Mouse (Mus musculus) inflammation-experienced regulatory T-cells (primary cell): ENCODE data around the gene Rnf39. TPM values are rescaled to one million over a fixed set of nuclear protein-coding genes. Genes with fewer than 3 reads are reported as not detected.

Experiments used
- polyA plus RNA-seq, 2 experiments: library from polyadenylated mRNA; unstranded; fragments of 100-300 nt; shearing (Covaris generic); gene quantifications; one replicate each; pipeline ENCODE4 v1.2.1; 2017

Gene Rnf39
- polyA plus RNA-seq = under 1 TPM; 0.17 to 0.95 TPM

DNA sequence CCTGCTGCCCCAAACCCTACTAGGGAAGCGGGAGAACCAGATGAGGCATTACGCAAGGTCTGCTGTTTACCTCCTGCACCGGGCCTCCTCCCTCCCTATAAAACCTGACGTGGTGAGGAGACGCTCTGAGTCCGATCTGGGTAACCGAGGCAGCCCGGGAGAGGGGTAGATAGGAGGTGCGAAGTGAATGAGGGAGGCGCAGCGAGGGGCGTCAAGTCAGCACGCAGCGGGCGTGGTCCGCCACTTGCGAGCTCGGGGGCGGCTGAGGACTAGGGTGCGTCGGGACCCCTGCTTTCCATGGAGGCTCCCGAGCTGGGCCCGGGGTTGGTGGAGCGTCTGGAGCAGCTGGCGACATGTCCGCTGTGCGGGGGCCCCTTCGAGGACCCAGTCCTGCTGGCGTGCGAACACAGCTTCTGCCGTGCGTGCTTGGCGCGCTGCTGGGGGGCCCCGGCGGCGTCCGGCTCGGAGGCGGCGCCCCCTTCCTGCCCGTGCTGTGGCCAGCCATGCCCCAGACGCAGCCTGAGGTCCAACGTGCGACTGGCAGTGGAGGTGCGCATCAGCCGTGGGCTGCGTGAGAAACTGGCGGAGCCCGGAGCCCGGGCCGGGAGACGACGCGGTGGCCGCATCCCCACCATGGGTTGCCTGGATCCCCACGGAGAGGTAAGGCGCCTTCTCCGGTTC lies at the start of gene Rnf39:
Gene Rnf39, plus strand, starts transcription at position 128 of the 681 bp plus-strand sequence.

DNA sequence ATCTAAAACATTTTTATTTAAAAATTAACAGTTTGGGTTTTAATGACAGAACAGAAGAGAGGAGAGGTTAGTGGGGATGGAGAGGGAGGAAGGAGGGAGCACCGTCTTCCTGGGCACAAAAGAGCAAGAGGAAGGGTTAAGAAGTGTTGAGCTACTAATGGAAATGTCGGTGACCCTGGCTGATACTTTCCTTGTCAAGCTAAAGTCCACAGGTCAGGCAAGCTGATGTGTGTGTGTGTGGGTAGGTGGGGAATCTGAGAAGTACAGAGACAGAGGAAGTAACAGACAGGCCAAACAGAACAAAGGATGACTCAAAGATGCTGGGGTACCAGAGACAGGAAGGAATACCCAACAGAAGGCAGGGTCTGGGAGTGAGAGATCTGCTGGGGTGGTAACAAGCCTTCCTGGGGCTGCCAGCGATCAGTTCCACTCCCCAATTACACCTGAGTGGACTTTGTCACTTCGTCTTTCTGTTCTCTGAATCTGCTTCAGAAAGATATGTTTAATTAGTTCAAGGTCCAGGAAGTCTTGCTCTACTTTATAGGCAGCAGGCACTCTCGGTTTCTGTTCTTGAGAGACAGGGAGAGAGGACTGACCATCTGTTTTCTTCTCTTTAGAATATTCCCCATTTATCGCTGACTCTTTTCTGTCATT lies 45.0 kb upstream of the Rnf39 start, which contains the start of gene Trim31:
Gene Trim31, plus strand, starts transcription at position 567 of the 654 bp plus-strand sequence.

DNA sequence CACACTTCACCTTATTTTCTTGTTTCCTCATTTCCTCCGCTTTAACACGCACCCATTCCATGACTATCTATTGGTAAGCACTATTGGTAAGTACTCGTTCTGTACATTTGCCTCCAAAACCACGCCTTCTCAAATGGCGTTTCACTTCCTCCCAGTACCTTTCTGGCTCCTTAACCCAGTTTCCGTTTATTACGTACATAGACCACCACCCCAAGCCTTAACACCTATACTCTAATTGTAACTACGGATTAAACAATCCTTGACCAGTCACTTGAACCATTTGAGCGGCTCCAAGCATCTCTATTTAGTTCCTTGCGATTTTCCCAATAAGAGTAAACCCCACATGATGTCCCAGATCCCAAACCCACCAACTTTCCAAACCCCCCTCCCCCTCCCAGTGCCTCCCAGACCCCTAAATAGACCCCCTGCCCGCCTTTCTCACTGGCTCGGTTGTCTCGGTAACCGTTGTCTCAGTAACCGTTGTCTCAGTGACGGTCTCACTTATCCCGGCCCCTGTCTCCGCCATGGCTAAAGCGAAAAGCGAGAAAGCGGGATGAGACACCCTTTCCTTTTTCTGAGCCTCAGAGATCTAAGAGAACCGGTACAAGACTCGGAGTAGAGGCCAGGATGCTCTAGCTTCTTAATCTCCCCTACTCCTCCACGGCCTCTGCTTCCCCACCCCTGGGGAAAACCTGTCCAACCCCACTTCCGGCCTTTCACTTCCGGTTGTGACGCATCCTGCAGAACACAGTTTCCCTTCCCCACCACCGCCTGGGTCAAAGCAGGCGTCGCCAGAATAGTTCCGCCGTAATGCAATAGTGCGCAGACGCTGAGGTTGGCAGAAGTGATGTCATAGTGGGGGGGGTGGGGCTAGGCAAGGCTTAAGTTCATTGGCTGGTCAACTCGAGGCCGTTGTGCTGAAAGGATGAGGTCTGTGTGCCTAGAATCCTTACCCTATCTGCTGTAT lies 8.5 kb downstream of the Rnf39 start, which contains the start of gene Ppp1r11:
Gene Ppp1r11, minus strand, starts transcription at position 761 of the 967 bp plus-strand sequence.

DNA sequence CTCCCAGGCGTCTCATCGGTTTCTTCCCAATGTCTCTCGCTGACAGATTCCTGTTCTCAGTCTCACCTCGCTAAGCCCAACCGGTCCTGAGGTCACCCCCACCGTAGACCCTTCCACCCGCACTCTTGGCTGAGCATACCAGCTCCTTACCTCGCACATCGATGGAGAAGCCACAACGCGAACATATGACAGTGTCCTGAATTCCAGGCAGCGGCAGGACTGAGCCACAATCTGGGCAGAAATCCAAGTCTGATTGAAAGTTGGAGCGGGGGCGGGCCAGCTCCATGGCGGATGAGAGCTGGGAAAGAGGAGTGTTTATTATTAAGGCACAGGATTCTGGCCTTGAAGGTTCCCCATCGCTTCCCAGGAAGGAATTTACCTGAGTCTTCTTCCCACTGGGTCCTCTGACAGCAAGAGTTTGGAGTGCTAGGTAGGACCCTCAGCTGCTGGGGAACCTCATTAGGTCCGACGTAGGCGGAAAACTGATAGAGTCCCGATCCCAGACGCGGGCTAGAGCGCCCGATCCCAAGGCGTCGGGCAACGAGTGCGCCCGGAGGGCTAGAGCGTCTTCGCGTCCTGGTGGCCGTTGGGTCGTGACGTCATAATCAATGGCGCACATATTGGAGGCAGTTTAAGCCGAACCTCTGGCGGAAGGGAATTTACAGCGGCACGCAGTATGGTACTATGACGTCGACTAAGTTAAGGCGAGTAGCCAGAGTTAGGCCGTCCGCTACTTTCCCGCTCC lies 15.5 kb downstream of the Rnf39 start, which contains the start of the genes Znrd1 and Znrd1as:
Gene Znrd1, minus strand, starts transcription at position 561 of the 745 bp plus-strand sequence.
Gene Znrd1as, plus strand, starts transcription at position 594 of the 745 bp plus-strand sequence.

DNA sequence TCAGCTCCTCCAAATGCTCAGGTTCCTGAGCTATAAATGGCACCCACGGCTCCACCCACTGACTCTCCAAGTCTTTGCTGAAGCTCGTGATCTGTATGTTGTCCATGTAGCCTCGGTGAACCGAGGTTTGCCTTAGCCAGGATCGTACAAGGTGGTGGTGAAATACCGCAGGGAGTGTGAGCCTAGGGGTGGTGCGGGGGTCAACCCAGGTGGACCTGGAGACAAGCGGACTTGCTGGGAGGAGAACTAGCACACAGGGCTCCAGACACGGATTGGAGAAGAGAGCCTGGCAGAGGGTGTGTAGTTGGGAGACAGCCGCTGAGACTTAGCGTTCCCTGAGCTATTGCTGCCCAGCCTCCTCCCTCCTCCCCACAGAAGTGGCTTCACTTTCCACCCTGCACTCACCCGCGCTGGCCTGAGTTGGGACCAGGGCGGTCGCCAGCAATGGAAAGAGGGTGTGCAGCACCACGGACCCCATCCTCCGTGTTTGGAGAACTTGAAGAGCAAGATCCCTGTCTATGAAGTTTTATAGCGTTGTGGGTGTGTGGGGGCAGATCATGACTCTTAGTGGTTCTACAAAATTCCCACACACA lies 38.6 kb downstream of the Rnf39 start, which contains the start of gene 2410137M14Rik:
Gene 2410137M14Rik, minus strand, starts transcription at position 17 of the 593 bp plus-strand sequence.

DNA sequence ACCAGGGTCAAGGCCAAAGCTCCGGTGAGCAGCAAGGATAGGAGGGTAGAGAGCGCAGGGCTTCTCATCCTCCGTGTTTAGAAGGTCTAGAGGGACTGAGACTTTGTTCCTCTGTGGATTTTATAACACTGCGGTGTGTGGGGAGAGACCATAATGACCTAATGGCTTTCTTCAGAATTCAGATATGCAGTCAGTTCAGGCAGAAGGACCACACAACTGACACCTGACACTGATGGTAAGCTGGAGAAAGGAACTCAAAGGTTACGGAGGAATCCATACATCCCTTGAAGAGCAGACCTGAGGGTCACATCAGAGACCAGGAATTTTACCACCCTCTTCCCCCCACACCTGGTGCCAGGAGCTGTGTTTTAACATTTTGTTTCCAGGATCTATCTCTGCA lies 46.7 kb downstream of the Rnf39 start, which contains the start of gene H2-M5:
Gene H2-M5, minus strand, starts transcription at position 101 of the 400 bp plus-strand sequence.

Other genes starting within 250 kb of the Rnf39 start
- under 1 TPM; 0.11 to 0.29 TPM for gene H2-M10.5, start 170.0 kb upstream of the Rnf39 start, polyA plus RNA-seq
- not detected for gene H2-M10.6, start 130.7 kb upstream of the Rnf39 start, polyA plus RNA-seq
- gene Trim26, start 105.8 kb upstream of the Rnf39 start, polyA plus RNA-seq = 100 to 1,000 TPM; 137 to 139 TPM
- gene Trim15, start 75.7 kb upstream of the Rnf39 start, polyA plus RNA-seq = under 1 TPM; 0.17 to 0.28 TPM
- gene Trim10, start 73.3 kb upstream of the Rnf39 start, polyA plus RNA-seq = under 1 TPM; 0.18 to 0.42 TPM
- not detected for gene Trim40, start 52.8 kb upstream of the Rnf39 start, polyA plus RNA-seq
- under 1 TPM; 0.10 to 0.45 TPM for gene Trim31, start 44.8 kb upstream of the Rnf39 start, polyA plus RNA-seq
- 100 to 1,000 TPM; 151 to 165 TPM for gene Ppp1r11, start 8.8 kb downstream of the Rnf39 start, polyA plus RNA-seq
- gene Znrd1, start 15.6 kb downstream of the Rnf39 start, polyA plus RNA-seq = 10 to 100 TPM; 84.9 to 90.5 TPM
- gene Znrd1as, start 15.7 kb downstream of the Rnf39 start, polyA plus RNA-seq = 1 to 10 TPM; 4.4 to 5.6 TPM
- gene 2410137M14Rik, start 38.3 kb downstream of the Rnf39 start, polyA plus RNA-seq = not detected
- gene H2-M5, start 46.6 kb downstream of the Rnf39 start, polyA plus RNA-seq = under 1 TPM in 1 of 2 experiments, not detected in 1; 0.70 TPM
- under 1 TPM; 0.11 to 0.60 TPM for gene Zfp57, start 58.2 kb downstream of the Rnf39 start, polyA plus RNA-seq
- gene Mog, start 80.5 kb downstream of the Rnf39 start, polyA plus RNA-seq = not detected
- gene Gabbr1, start 103.0 kb downstream of the Rnf39 start, polyA plus RNA-seq = 10 to 100 TPM in 1 of 2 experiments, 1 to 10 TPM in 1; 8.3 to 13.7 TPM
- under 1 TPM; 0.16 to 0.42 TPM for gene Olfr90, start 145.6 kb downstream of the Rnf39 start, polyA plus RNA-seq
- under 1 TPM; 0.10 to 0.13 TPM for gene Olfr91, start 155.4 kb downstream of the Rnf39 start, polyA plus RNA-seq
- gene Olfr92, start 177.2 kb downstream of the Rnf39 start, polyA plus RNA-seq = under 1 TPM in 1 of 2 experiments, not detected in 1; 0.13 TPM
- not detected for gene Olfr93, start 218.6 kb downstream of the Rnf39 start, polyA plus RNA-seq